Mouse (Mus musculus): ENCODE measurements around the gene Rftn1. TPM values are rescaled to one million over a fixed set of nuclear protein-coding genes. Genes with fewer than 3 reads are reported as not detected.

Rftn1 gene
- polyA plus RNA-seq, 1 experiment, result 2.8 TPM

DNA sequence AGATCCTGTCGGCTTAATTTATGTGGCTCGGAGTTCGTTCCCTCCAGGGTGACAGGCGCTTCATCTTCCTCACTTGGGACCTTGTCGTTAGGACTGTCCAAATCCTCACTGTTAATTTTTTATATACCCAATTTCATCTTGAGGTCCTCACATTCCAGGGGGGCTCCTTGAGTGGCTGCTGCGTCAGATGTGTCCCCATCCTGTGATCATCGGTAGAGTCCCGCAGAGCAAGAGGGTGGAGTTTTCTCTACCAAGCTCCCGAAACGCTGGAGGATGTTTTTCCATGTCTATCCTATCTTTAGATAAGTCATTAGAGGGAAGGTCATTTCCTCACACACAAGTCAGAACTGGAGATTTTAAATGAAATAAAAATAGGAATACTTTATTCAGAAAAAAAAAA is 55.0 kb downstream of the Rftn1 start:
- no peak overlapping the region for H3K4me3 ChIP-seq (ENCODE audit: control insufficient read depth, low read depth, low read length)
- no peak overlapping the region for H3K27ac ChIP-seq (ENCODE audit: control insufficient read depth, insufficient read depth, low read depth, low read length)
- no peaks in the 10 kb centered on the region for H3K27me3 ChIP-seq (ENCODE audit: control insufficient read depth, insufficient read depth, low read length)
- no peak for TF ChIP-seq CTCF (IDR thresholded peaks at IDR 0.05; ENCODE audit: control insufficient read depth, insufficient read depth, insufficient replicate concordance, low read depth, low read length)
- TF ChIP-seq POLR2A (IDR thresholded peaks at IDR 0.05; ENCODE audit: control insufficient read depth, low read depth, low read length), result no peak
- no peaks in the 10 kb centered on the region for H3K36me3 ChIP-seq (ENCODE audit: control insufficient read depth, insufficient read depth, low read length)
- no peaks in the 10 kb centered on the region for H3K4me1 ChIP-seq (ENCODE audit: control insufficient read depth, insufficient read depth, low read length)

DNA sequence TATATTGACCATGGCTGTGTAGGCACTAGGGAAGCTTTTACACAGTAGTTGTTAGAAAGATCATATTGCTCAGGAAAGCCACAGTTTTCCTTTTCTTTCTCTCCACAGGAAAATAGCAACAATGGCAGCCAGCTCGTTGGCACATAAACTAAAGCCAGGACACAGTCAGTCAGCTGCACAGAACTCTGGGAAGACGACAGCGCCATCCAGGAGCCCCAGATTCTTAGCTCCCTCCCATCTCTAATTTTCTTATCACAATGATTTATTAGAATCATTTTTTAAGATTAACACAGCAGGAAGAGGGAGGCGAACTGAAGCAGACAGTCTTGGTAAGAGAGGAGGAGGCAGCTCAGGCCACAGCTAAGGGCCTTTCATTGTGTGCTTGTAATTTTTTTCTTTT is 58.8 kb downstream of the Rftn1 start:
- H3K4me1 ChIP-seq (ENCODE audit: control insufficient read depth, insufficient read depth, low read length), result no peaks in the 10 kb centered on the region

DNA sequence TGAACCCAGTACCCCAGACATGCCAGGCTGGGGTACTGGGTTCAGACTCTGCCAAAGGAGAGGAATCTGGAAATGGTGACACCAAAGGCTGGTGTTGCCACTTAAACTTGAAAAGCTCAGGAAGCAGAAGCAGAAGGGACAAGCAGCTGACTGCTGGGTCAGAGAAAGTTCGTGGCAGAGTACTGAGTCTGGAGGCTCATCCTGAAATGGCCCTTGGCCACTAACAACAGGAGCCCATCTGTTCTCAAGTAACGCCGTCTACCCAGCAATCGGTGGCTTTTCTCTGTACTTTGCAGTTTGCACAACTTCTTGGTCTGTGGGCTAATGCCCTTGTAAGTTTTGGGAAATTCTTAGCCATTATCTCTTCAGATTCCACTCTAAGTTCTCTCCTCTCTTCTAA is 60.1 kb downstream of the Rftn1 start:
- Histone ChIP-seq H3K27ac (ENCODE audit: control insufficient read depth, insufficient read depth, low read depth, low read length) (no peak overlapping the region), H3K27me3 (ENCODE audit: control insufficient read depth, insufficient read depth, low read length) (no peaks in the 10 kb centered on the region), H3K4me3 (ENCODE audit: control insufficient read depth, low read depth, low read length) (no peak overlapping the region), H3K36me3 (ENCODE audit: control insufficient read depth, insufficient read depth, low read length) (no peaks in the 10 kb centered on the region), H3K4me1 (ENCODE audit: control insufficient read depth, insufficient read depth, low read length) (no peaks in the 10 kb centered on the region)
- TF ChIP-seq CTCF (IDR thresholded peaks at IDR 0.05; ENCODE audit: control insufficient read depth, insufficient read depth, insufficient replicate concordance, low read depth, low read length), result no peak
- no peak for TF ChIP-seq POLR2A (IDR thresholded peaks at IDR 0.05; ENCODE audit: control insufficient read depth, low read depth, low read length)

More for the DNA sequence above, 58.8 kb downstream of the Rftn1 start:
- no peaks in the 10 kb centered on the region for H3K36me3 ChIP-seq (ENCODE audit: control insufficient read depth, insufficient read depth, low read length)
- H3K4me3 ChIP-seq (ENCODE audit: control insufficient read depth, low read depth, low read length), result no peak overlapping the region
- no peak overlapping the region for H3K27ac ChIP-seq (ENCODE audit: control insufficient read depth, insufficient read depth, low read depth, low read length)
- TF ChIP-seq CTCF (IDR thresholded peaks at IDR 0.05; ENCODE audit: control insufficient read depth, insufficient read depth, insufficient replicate concordance, low read depth, low read length) (no peak), POLR2A (IDR thresholded peaks at IDR 0.05; ENCODE audit: control insufficient read depth, low read depth, low read length) (no peak)
- no peaks in the 10 kb centered on the region for H3K27me3 ChIP-seq (ENCODE audit: control insufficient read depth, insufficient read depth, low read length)

DNA sequence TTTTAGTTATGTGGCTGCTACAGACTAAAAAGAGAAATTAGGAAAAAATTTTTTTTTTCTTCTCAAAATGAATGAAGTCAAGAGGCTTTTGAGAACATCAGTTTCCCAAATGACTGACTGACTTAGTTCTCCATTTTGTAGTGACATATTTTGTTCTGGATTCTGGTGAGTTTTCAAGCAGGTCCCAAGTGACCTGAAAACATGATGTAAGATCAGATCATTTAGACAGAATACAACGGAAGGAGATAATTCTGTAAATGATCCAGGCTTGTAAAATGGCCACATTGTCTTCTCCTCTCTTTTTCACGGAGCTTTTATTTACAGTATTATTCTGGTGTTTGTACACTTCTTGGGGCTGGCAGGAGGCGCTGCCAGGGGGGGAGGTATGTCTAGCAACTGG is 62.1 kb downstream of the Rftn1 start:
- no peak for TF ChIP-seq CTCF (IDR thresholded peaks at IDR 0.05; ENCODE audit: control insufficient read depth, insufficient read depth, insufficient replicate concordance, low read depth, low read length)
- no peak for TF ChIP-seq POLR2A (IDR thresholded peaks at IDR 0.05; ENCODE audit: control insufficient read depth, low read depth, low read length)
- H3K4me3 ChIP-seq (ENCODE audit: control insufficient read depth, low read depth, low read length), result no peak overlapping the region
- H3K27ac ChIP-seq (ENCODE audit: control insufficient read depth, insufficient read depth, low read depth, low read length), result no peak overlapping the region
- no peaks in the 10 kb centered on the region for H3K4me1 ChIP-seq (ENCODE audit: control insufficient read depth, insufficient read depth, low read length)
- H3K36me3 ChIP-seq (ENCODE audit: control insufficient read depth, insufficient read depth, low read length), result no peaks in the 10 kb centered on the region
- H3K27me3 ChIP-seq (ENCODE audit: control insufficient read depth, insufficient read depth, low read length), result no peaks in the 10 kb centered on the region

DNA sequence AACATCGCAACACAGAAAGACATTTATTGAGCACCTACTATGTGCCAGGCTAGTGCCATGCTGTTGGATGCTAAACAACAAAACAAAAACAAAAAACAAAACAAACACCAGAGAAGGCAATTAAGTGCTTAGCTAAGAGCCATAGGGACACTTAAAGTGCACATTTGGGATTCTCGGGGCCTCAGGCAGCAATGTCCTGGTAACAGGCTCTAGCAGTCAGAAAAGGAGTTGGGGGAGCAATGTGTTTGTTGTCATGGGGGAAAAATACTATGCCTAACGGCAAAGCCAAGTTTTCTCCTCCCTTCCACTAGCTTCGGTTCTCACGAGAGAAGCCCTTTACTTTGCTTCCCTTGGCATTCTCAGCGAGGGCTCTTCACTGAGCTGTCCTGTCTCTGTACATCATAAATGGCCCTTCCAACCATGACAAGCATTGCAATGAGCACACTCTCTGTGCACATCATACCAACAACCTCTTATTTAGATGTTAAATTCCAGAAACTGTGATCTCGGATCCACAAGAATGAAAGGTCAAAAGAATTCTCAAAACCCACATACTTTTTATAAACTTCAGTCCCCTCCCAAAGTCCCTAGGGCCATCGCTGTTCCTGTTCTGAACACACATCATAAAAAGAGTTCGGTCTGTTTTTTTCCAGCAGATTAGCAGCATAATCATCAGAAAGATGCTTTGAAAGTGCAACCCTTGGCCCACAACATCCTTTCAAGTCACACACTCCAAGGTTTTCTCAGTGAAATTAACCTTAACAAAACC is 63.2 kb downstream of the Rftn1 start:
- Histone ChIP-seq H3K4me1 (ENCODE audit: control insufficient read depth, insufficient read depth, low read length) (no peaks in the 10 kb centered on the region), H3K27ac (ENCODE audit: control insufficient read depth, insufficient read depth, low read depth, low read length) (no peak overlapping the region), H3K36me3 (ENCODE audit: control insufficient read depth, insufficient read depth, low read length) (no peaks in the 10 kb centered on the region), H3K4me3 (ENCODE audit: control insufficient read depth, low read depth, low read length) (no peak overlapping the region), H3K27me3 (ENCODE audit: control insufficient read depth, insufficient read depth, low read length) (no peaks in the 10 kb centered on the region)
- TF ChIP-seq CTCF (IDR thresholded peaks at IDR 0.05; ENCODE audit: control insufficient read depth, insufficient read depth, insufficient replicate concordance, low read depth, low read length) (no peak), POLR2A (IDR thresholded peaks at IDR 0.05; ENCODE audit: control insufficient read depth, low read depth, low read length) (no peak)

DNA sequence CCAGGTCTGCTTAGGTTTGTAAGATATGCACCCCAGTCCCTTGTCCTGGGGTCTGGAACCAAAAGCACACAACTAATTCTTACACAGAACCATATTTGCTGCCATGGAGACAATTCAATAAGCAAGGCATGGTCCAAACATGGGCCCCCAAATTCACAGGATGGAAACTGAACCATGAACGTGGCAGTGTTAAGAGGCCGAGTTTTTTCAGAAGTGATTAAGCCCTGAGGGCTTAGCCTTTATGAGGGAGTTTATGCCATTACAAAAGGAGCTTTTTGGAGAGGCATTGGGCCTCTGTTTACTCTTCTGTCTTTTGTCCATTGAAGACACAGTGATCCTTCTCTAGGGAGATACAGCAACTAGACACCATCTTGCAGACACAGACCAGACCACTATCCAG is 63.9 kb downstream of the Rftn1 start:
- Histone ChIP-seq H3K4me3 (ENCODE audit: control insufficient read depth, low read depth, low read length) (no peak overlapping the region), H3K36me3 (ENCODE audit: control insufficient read depth, insufficient read depth, low read length) (no peaks in the 10 kb centered on the region), H3K27me3 (ENCODE audit: control insufficient read depth, insufficient read depth, low read length) (no peaks in the 10 kb centered on the region), H3K4me1 (ENCODE audit: control insufficient read depth, insufficient read depth, low read length) (no peaks in the 10 kb centered on the region), H3K27ac (ENCODE audit: control insufficient read depth, insufficient read depth, low read depth, low read length) (no peak overlapping the region)
- TF ChIP-seq POLR2A (IDR thresholded peaks at IDR 0.05; ENCODE audit: control insufficient read depth, low read depth, low read length), result no peak
- TF ChIP-seq CTCF (IDR thresholded peaks at IDR 0.05; ENCODE audit: control insufficient read depth, insufficient read depth, insufficient replicate concordance, low read depth, low read length), result no peak

DNA sequence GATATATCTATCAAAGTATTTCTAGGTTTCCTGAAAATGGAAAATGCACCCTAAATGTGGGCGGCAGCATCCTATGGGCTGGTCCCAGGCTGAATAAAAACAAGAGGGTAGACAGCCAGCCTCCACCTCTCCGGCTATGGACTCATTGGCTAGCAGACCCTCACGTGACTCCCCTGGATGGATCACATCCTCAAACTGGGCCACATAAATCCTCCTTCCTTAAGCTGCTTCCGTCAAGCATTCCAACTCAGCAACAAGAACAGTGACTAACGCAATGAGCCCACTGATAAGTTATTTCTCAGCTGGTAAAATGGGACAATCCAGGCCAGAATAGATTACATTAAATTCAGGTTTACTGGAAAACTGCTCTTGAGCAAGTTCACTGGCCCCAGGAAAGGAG is 64.6 kb downstream of the Rftn1 start:
- H3K27ac ChIP-seq (ENCODE audit: control insufficient read depth, insufficient read depth, low read depth, low read length), result no peak overlapping the region
- no peaks in the 10 kb centered on the region for H3K27me3 ChIP-seq (ENCODE audit: control insufficient read depth, insufficient read depth, low read length)
- H3K4me1 ChIP-seq (ENCODE audit: control insufficient read depth, insufficient read depth, low read length), result no peaks in the 10 kb centered on the region
- no peaks in the 10 kb centered on the region for H3K36me3 ChIP-seq (ENCODE audit: control insufficient read depth, insufficient read depth, low read length)
- no peak overlapping the region for H3K4me3 ChIP-seq (ENCODE audit: control insufficient read depth, low read depth, low read length)
- TF ChIP-seq CTCF (IDR thresholded peaks at IDR 0.05; ENCODE audit: control insufficient read depth, insufficient read depth, insufficient replicate concordance, low read depth, low read length) (no peak), POLR2A (IDR thresholded peaks at IDR 0.05; ENCODE audit: control insufficient read depth, low read depth, low read length) (no peak)
